Mouse (Mus musculus) forebrain, embryonic 16.5 days (tissue): Measurements from ENCODE around the gene Prss45. TPM values are rescaled to one million over a fixed set of nuclear protein-coding genes. Genes with fewer than 3 reads are reported as not detected.
A peak's percentile ranks its signal among the peaks of the same experiment; 100 is the strongest.

ENCODE experiments used
- ATAC-seq: fragments of 200-750 bp; cut with Nextera tagmentation; 2 replicates; pipeline ENCODE4 v1.8.0; 2017; ENCODE audit warnings: mild to moderate bottlenecking, moderate library complexity
- H3K27ac ChIP-seq: fragments of 300-500 bp; sonication (generic); 2 replicates; pipeline ENCODE4 v1.5.1; 2014; ENCODE audit warnings: low read length, control low read depth
- H3K27me3 ChIP-seq: fragments of 300-500 bp; sonication (generic); replicated peaks from 2 replicates; pipeline ENCODE4 v1.6.1; 2014; ENCODE audit warnings: low read length; ENCODE audit not compliant: control insufficient read depth, insufficient read depth
- H3K36me3 ChIP-seq: fragments of 300-500 bp; sonication (generic); 2 replicates; pipeline ENCODE4 v1.6.1; 2014; ENCODE audit not compliant: control insufficient read depth, insufficient read depth
- H3K4me1 ChIP-seq: fragments of 300-500 bp; sonication (generic); replicated peaks from 2 replicates; pipeline ENCODE4 v1.6.1; 2014; ENCODE audit warnings: low read length; ENCODE audit not compliant: control insufficient read depth, insufficient read depth
- H3K4me2 ChIP-seq: fragments of 300-500 bp; sonication (generic); 2 replicates; pipeline ENCODE4 v1.6.1; 2014; ENCODE audit warnings: mild to moderate bottlenecking, low read length, control low read depth
- H3K4me3 ChIP-seq: fragments of 300-500 bp; sonication (generic); replicated peaks from 2 replicates; pipeline ENCODE4 v1.5.1; 2014; ENCODE audit warnings: mild to moderate bottlenecking, low read length, control low read depth
- H3K9ac ChIP-seq: fragments of 300-500 bp; sonication (generic); replicated peaks from 2 replicates; pipeline ENCODE4 v1.6.1; 2014; ENCODE audit warnings: low read depth, low read length, control low read depth
- H3K9me3 ChIP-seq: fragments of 300-500 bp; sonication (generic); 2 replicates; pipeline ENCODE4 v1.6.1; 2016; ENCODE audit warnings: low read length; ENCODE audit not compliant: control insufficient read depth
- WGBS: fragments of 180-500 bp; shearing (Covaris S2); extraction: QIAGEN DNeasy Blood & Tissue Kit; methylation state at CpG from one replicate; pipeline ENCODE4 v1.1.7; 2014; 5-methylcytosine and 5-hydroxymethylcytosine counted together
- polyA plus RNA-seq: library from polyadenylated mRNA; unstranded; fragments of >200 nt; fragmentation: Nextera tagmentation; extraction: Ambion mirVana; gene quantifications from 2 replicates; pipeline ENCODE4 v1.2.1, GENCODE M21; 2015

Prss45 gene
- polyA plus RNA-seq, 1 experiment from 2014 or later: not detected

DNA sequence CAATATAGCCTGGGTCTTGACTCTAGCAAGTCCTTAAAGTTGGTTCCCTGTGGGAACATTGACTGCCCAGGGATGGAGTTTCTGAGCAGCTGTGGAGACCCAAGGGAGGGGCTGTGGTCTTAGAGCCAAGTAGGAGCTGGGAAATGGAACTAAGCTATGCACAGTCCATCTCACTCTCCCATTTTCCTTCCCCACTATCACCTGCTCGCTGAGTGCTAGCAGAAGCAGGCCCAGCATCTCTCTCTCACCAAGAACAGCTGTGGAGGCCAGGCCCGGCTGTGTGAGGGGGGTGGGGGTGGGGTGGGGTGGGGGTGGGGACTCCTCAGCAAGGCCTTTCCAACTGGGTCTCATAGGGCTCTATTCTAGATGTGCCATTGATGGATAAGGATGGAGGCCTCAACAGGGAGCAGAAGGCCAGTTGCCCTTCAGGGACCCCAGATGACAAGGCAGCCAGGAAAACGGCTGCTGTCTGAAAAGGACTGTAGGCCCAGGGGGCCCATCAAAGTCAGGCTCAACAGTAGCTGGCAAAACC, 40.3 kb downstream of the Prss45 start:
- Histone ChIP-seq H3K4me3 (no peak overlapping the region), H3K27me3 (peaks cover 12% of the 10 kb centered on the region), H3K9me3 (no peaks in the 10 kb centered on the region), H3K4me1 (peaks cover 22% of the 10 kb centered on the region), H3K9ac (no peak overlapping the region), H3K36me3 (no peaks in the 10 kb centered on the region), H3K27ac (no peak overlapping the region), H3K4me2 (no peak overlapping the region)
- WGBS: 8% methylated on average over 3 of the region's 3 CpGs
- ATAC-seq: peak; percentile 38

DNA sequence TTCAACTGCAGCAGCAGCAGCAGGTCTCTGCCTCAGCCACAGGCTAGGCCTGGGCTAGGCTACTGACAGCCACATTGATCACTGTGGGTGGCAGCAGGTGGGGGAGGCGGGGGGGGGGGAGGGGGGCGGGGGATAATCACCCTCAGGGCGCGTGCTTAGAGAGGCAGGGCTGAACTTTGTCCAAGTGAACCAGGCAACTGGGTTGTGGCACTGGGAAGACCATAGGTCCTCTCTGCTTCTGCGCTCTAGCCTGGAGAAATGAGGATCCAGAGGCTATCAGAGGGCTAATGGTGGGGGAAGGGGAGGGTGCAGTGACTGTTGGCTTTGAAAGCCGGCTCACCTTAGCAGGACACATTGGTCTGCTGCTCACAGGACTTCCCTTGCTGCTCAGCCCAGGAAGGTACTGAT, 40.9 kb downstream of the Prss45 start:
- Histone ChIP-seq H3K27ac (no peak overlapping the region), H3K4me2 (no peak overlapping the region), H3K27me3 (peaks cover 18% of the 10 kb centered on the region), H3K9ac (no peak overlapping the region), H3K4me1 (peaks cover 28% of the 10 kb centered on the region), H3K4me3 (no peak overlapping the region), H3K36me3 (no peaks in the 10 kb centered on the region), H3K9me3 (no peaks in the 10 kb centered on the region)
- no peak for ATAC-seq
- 26% methylated on average over 4 of the region's 6 CpGs for WGBS

DNA sequence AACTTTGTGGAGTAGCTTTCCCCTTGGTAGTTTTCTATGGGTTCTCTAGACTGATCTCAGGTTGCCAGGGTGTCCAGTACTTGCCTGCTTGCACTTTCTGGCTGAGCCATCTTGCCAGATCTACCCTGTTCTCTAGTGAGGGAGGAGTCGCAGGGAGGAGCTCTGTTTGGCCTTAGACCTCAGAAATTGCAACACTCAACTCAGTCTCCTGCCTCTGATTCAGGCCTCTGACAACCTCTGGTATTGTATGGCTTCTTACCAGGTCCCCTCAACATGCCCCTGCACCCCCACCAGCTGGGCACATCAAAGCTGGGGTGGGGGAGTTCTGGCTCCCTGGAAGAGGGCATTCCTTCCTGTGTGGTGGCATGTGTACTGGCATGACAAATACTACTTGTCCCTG, 43.0 kb downstream of the Prss45 start:
- ATAC-seq: no peak
- WGBS: 83% methylated on average over 1 of the region's 1 CpGs
- Histone ChIP-seq H3K27ac (no peak overlapping the region), H3K27me3 (peaks cover 29% of the 10 kb centered on the region), H3K9ac (no peak overlapping the region), H3K9me3 (no peaks in the 10 kb centered on the region), H3K4me3 (no peak overlapping the region), H3K4me2 (no peak overlapping the region), H3K36me3 (no peaks in the 10 kb centered on the region), H3K4me1 (peaks cover 32% of the 10 kb centered on the region)

GRCm38 (mm10) chr9:110877888-110878287, 43.5 kb downstream of the Prss45 start:
- H3K9ac ChIP-seq: no peak overlapping the region
- no peak overlapping the region for H3K4me2 ChIP-seq
- no peak for ATAC-seq
- no peaks in the 10 kb centered on the region for H3K36me3 ChIP-seq
- H3K27me3 ChIP-seq: peaks cover 29% of the 10 kb centered on the region
- no peak overlapping the region for H3K4me3 ChIP-seq
- H3K27ac ChIP-seq: no peak overlapping the region
- peaks cover 32% of the 10 kb centered on the region for H3K4me1 ChIP-seq
- no peaks in the 10 kb centered on the region for H3K9me3 ChIP-seq
- WGBS: 86% methylated on average over 5 of the region's 5 CpGs

- H3K36me3 ChIP-seq: no peaks in the 10 kb centered on the region
- 12% methylated on average over 12 of the region's 12 CpGs for WGBS
- H3K4me2 ChIP-seq: peak within 1 kb of the TSS; percentile 87
- H3K27ac ChIP-seq: no peak within 1 kb of the TSS
- ATAC-seq: no peak
- H3K4me1 ChIP-seq: peaks cover 23% of the 10 kb centered on the region
- H3K9me3 ChIP-seq: no peaks in the 10 kb centered on the region
- peak within 1 kb of the TSS; percentile 55 for H3K4me3 ChIP-seq
- H3K27me3 ChIP-seq: peaks cover 26% of the 10 kb centered on the region
- H3K9ac ChIP-seq: peak within 1 kb of the TSS; percentile 45
These were observed 45.0 kb downstream of the Prss45 start, which contains the start of gene Als2cl for GRCm38 (mm10) chr9:110879191-110879920. TSS of gene Als2cl (plus strand) at chr9:110879870.

GRCm38 (mm10) chr9:110879998-110880561, 45.7 kb downstream of the Prss45 start, which contains the start of gene Tmie:
TSS of gene Tmie (minus strand) at chr9:110880113.
- WGBS: under 1% methylated on average over 49 of the region's 57 CpGs
- Histone ChIP-seq H3K36me3 (no peaks in the 10 kb centered on the region), H3K9me3 (no peaks in the 10 kb centered on the region), H3K4me2 (peak within 1 kb of the TSS; percentile 87), H3K4me3 (peak within 1 kb of the TSS; percentile 55), H3K27me3 (peaks cover 26% of the 10 kb centered on the region), H3K9ac (peak within 1 kb of the TSS; percentile 45), H3K27ac (no peak within 1 kb of the TSS), H3K4me1 (peaks cover 16% of the 10 kb centered on the region)
- ATAC-seq: peak; percentile 45

- 74% methylated on average over 4 of the region's 4 CpGs for WGBS
- peak overlapping the region; percentile 87 for H3K4me2 ChIP-seq
- no peak for ATAC-seq
- H3K36me3 ChIP-seq: no peaks in the 10 kb centered on the region
- H3K4me3 ChIP-seq: peak overlapping the region; percentile 55
- H3K9ac ChIP-seq: no peak overlapping the region
- H3K9me3 ChIP-seq: no peaks in the 10 kb centered on the region
- no peak overlapping the region for H3K27ac ChIP-seq
- H3K27me3 ChIP-seq: peaks cover 26% of the 10 kb centered on the region
- peaks cover 13% of the 10 kb centered on the region for H3K4me1 ChIP-seq
These were observed 46.4 kb downstream of the Prss45 start for GRCm38 (mm10) chr9:110880772-110881171.

GRCm38 (mm10) chr9:110881953-110882352, 47.6 kb downstream of the Prss45 start:
- Histone ChIP-seq H3K36me3 (no peaks in the 10 kb centered on the region), H3K27ac (no peak overlapping the region), H3K9me3 (no peaks in the 10 kb centered on the region), H3K9ac (no peak overlapping the region), H3K4me1 (peaks cover 13% of the 10 kb centered on the region), H3K4me2 (no peak overlapping the region), H3K4me3 (no peak overlapping the region), H3K27me3 (peaks cover 24% of the 10 kb centered on the region)
- no peak for ATAC-seq
- 82% methylated on average over 7 of the region's 7 CpGs for WGBS

DNA sequence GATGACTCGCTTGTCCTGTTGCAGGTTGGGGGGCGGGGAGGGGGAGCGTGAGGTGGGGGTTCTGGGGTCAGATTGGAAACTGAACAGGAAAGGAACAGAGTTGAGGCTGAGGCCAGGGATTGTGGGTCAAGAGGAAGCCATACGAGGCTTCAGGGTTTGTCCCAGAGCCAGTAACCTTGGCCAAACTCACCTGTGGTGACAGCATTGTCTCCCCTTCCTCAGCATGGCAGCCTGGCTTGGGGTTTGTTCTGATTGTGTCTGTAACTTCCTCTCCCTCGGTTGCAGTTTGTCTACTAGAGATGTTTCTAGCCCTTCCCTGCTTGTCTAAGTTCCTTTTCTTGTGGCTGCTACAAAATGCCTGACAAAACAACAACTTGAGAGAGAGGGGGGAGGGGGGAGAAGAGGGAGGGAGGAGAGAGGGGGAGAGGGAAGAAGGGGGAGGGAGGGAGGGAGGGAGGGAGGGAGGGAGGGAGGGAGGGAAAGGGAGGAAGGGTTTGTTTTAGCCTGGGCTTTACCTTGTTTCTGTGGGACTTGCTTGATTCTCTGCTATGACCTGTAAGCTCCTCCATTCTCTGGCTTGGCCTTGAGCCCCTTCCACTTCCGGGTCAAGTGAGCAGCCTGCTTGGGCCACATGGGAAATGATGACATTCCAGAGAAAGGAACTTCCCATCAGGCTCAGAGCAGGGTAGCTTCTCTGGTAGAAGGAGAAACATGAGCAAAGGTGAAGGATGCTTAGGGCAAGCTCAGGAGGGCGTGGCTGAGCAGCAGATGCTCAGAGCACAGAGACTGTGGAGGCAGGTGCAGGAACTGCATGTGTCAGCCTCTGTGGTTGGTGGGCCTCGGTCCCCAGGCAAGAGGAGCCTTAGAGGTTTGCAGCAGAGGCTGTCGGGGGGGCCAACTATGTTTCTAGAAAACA, 53.3 kb downstream of the Prss45 start:
- Histone ChIP-seq H3K27ac (no peak overlapping the region), H3K36me3 (no peaks in the 10 kb centered on the region), H3K4me1 (no peaks in the 10 kb centered on the region), H3K9me3 (no peaks in the 10 kb centered on the region), H3K4me3 (no peak overlapping the region), H3K4me2 (no peak overlapping the region), H3K9ac (no peak overlapping the region), H3K27me3 (no peaks in the 10 kb centered on the region)
- 68% methylated on average over 9 of the region's 9 CpGs for WGBS
- no peak for ATAC-seq
